Mouse (Mus musculus) 3T3-L1 (cell line): ENCODE results near the gene Ttc21b.
"Not testable (repeated sequence)": the region's sequence is repeated elsewhere in the genome, so short reads cannot be mapped to it uniquely, and the experiment has no call there.

ENCODE experiments used
- DNase-seq: peaks from one replicate; pipeline ENCODE4 v3.0.0-alpha.2; 2015; ENCODE audit warnings: low read depth, low spot score

Gene Ttc21b

GRCm38 (mm10) chr2:66256220-66257131, at the start of gene Ttc21b:
Gene Ttc21b (minus strand): TSS chr2:66256617.
- DNase-seq: peak; percentile 98

GRCm38 (mm10) chr2:66272551-66272950, 16.1 kb upstream of the Ttc21b start:
- DNase-seq: no peak

GRCm38 (mm10) chr2:66244013-66244412, 12.4 kb downstream of the Ttc21b start:
- DNase-seq: no peak

GRCm38 (mm10) chr2:66240334-66240733, 16.1 kb downstream of the Ttc21b start:
- no peak for DNase-seq

- no peak for DNase-seq
Measured at GRCm38 (mm10) chr2:66238886-66239285, 17.5 kb downstream of the Ttc21b start.

GRCm38 (mm10) chr2:66220954-66221353, 35.5 kb downstream of the Ttc21b start:
- DNase-seq: no peak

GRCm38 (mm10) chr2:66209875-66210274, 46.5 kb downstream of the Ttc21b start:
- DNase-seq: no peak

- no peak for DNase-seq
Measured at GRCm38 (mm10) chr2:66209353-66209752, 47.1 kb downstream of the Ttc21b start.

GRCm38 (mm10) chr2:66206796-66207195, 49.6 kb downstream of the Ttc21b start:
- DNase-seq: no peak

GRCm38 (mm10) chr2:66204218-66204617, 52.2 kb downstream of the Ttc21b start:
- no peak for DNase-seq

- no peak for DNase-seq
Measured at GRCm38 (mm10) chr2:66200195-66200594, 56.2 kb downstream of the Ttc21b start.

GRCm38 (mm10) chr2:66191691-66192100, 64.7 kb downstream of the Ttc21b start:
- no peak for DNase-seq

- no peak for DNase-seq
Measured at GRCm38 (mm10) chr2:66190157-66190556, 66.3 kb downstream of the Ttc21b start.

GRCm38 (mm10) chr2:66189197-66189596, 67.2 kb downstream of the Ttc21b start:
- DNase-seq: not testable (repeated sequence)

GRCm38 (mm10) chr2:66187520-66187919, 68.9 kb downstream of the Ttc21b start:
- DNase-seq: no peak

GRCm38 (mm10) chr2:66184431-66185164, 71.8 kb downstream of the Ttc21b start:
- DNase-seq: no peak

- DNase-seq: peak; percentile 93
Measured at GRCm38 (mm10) chr2:66180293-66180692, 76.1 kb downstream of the Ttc21b start.

- peak; percentile 54 for DNase-seq
Measured at GRCm38 (mm10) chr2:66179782-66180181, 76.6 kb downstream of the Ttc21b start.

GRCm38 (mm10) chr2:66178848-66179215, 77.6 kb downstream of the Ttc21b start:
- DNase-seq: no peak

GRCm38 (mm10) chr2:66177886-66178847, 78.2 kb downstream of the Ttc21b start:
- DNase-seq: no peak

GRCm38 (mm10) chr2:66177017-66177416, 79.4 kb downstream of the Ttc21b start:
- DNase-seq: no peak
